Mouse (Mus musculus) erythroblast, embryonic 14.5 days (primary cell): ENCODE results near the gene Ctnnb1. TPM values are rescaled to one million over a fixed set of nuclear protein-coding genes. Genes with fewer than 3 reads are reported as not detected.

Source experiments
- H3K27me3 ChIP-seq: 2 replicates; pipeline ENCODE4 v1.6.1; 2012; ENCODE audit warnings: inconsistent platforms; ENCODE audit not compliant: control insufficient read depth
- H3K36me3 ChIP-seq: 2 replicates; pipeline ENCODE4 v1.6.1; 2012; ENCODE audit warnings: mild to moderate bottlenecking, inconsistent platforms; ENCODE audit not compliant: control insufficient read depth
- H3K4me1 ChIP-seq: 2 replicates; pipeline ENCODE4 v1.6.1; 2012; ENCODE audit warnings: inconsistent platforms; ENCODE audit not compliant: control insufficient read depth
- H3K4me3 ChIP-seq: replicated peaks from 2 replicates; pipeline ENCODE3; 2012; ENCODE audit warnings: moderate library complexity, mild to moderate bottlenecking, inconsistent platforms
- H3K9me3 ChIP-seq: 2 replicates; pipeline ENCODE4 v1.6.1; 2012; ENCODE audit warnings: low read length, inconsistent platforms, mixed read lengths; ENCODE audit not compliant: control insufficient read depth
- GATA1 ChIP-seq: IDR thresholded peaks from 2 replicates; pipeline ENCODE4 v1.6.1; 2012; ENCODE audit warnings: low read length, inconsistent platforms, mixed read lengths
- TAL1 ChIP-seq: IDR thresholded peaks from 3 replicates; pipeline ENCODE4 v1.6.1; 2012; ENCODE audit warnings: low read length, inconsistent platforms, mixed read lengths
- polyA plus RNA-seq: library from polyadenylated mRNA; stranded (reverse); fragments of >175 nt; gene quantifications from 2 replicates; pipeline ENCODE4 v1.2.3, GENCODE M21; 2012

Gene Ctnnb1
- polyA plus RNA-seq, 1 experiment: 0.87 TPM

DNA sequence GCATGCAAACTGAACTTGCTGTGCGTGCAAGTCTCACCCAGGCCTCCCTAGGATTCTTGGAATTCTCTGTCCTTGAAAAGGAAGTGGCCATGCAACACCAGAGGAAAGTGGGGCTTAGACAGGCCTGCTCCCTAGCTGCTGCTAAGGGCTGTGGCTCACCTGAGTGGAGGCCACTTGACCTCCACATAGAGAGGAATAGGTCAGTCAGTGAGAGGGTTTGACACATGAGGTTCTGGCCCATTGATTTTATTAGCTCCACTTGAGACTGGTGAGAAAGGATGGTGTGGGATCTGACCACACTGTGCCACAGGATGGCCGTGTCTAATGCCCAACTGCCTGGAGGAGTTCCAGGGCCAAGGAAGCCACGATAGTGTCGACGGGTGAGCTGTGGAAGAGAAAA, 35.2 kb downstream of the Ctnnb1 start:
- TF ChIP-seq TAL1 (no peak), GATA1 (no peak)
- no peaks in the 10 kb centered on the region for H3K9me3 ChIP-seq
- no peak overlapping the region for H3K4me3 ChIP-seq
- H3K4me1 ChIP-seq: peaks cover 26% of the 10 kb centered on the region
- peaks cover 97% of the 10 kb centered on the region for H3K36me3 ChIP-seq
- no peaks in the 10 kb centered on the region for H3K27me3 ChIP-seq

DNA sequence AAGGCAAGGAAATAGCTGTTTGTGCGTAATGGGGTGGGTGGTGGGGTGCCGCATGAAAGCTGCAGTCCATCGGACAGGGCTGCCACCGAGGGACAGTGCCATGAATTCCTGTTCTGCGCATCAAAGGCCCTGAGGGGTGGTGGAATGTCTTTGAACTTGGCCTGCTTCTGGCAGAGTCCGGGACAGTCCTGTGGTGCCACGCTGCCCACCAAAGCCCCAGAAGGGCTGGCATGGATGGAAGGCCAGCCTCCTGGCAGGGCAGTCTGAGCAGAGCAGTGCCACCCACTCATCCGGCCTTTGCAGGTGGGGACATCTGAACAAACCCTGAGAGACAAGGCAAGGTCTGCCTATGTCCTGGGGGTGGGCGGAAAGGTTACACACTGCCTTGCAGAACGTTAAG, 36.0 kb downstream of the Ctnnb1 start:
- no peak overlapping the region for H3K4me3 ChIP-seq
- peaks cover 91% of the 10 kb centered on the region for H3K36me3 ChIP-seq
- no peaks in the 10 kb centered on the region for H3K9me3 ChIP-seq
- H3K27me3 ChIP-seq: no peaks in the 10 kb centered on the region
- TF ChIP-seq GATA1 (no peak), TAL1 (no peak)
- H3K4me1 ChIP-seq: peaks cover 23% of the 10 kb centered on the region

DNA sequence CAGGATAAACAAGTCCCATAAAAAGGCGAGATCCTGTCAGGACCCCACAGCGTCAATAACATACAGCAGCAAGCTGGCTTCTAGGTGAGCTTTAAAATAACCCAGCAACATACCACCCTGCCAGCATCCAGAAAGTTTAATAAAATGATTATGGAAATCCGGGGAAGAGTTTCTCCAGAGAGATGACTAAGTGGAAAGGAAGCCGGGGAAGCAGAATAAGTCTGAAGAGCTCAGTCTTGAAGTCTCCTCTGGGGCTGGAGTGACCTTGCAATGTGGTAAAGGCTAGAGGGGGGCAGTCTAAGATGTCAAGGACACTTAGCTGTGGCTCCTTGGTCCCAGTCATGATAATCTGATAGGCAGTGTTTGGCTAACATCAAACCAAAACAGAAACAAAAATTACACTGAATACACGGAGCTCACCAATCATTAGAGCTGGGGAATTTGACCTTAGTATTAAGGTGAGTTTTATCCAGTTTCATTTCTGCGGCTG, 44.1 kb downstream of the Ctnnb1 start:
- H3K27me3 ChIP-seq: no peaks in the 10 kb centered on the region
- H3K36me3 ChIP-seq: peaks cover 13% of the 10 kb centered on the region
- H3K4me3 ChIP-seq: no peak overlapping the region
- no peaks in the 10 kb centered on the region for H3K9me3 ChIP-seq
- no peaks in the 10 kb centered on the region for H3K4me1 ChIP-seq
- TF ChIP-seq TAL1: no peak
- no peak for TF ChIP-seq GATA1

DNA sequence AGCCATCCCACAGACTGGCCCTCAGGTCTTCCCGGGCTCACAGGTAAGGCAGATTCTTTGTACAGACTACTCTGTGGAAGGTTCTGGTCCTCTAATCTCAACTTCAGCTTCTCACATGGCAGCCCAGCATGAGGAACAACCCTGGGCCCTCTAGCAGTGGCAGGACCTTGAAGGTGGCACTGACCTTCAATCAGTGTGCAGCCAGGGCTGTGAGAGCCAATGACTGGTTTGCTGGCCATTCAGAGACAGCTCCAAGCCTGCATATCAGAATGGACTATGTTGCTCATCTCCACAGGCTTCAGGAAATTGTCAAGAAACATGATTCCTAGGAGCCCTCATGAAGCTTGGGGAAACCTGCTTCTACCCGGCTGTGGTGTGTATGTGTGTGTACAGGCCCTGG, 45.2 kb downstream of the Ctnnb1 start:
- H3K27me3 ChIP-seq: no peaks in the 10 kb centered on the region
- TF ChIP-seq GATA1: no peak
- TF ChIP-seq TAL1: no peak
- H3K4me1 ChIP-seq: no peaks in the 10 kb centered on the region
- peaks cover 2% of the 10 kb centered on the region for H3K36me3 ChIP-seq
- no peaks in the 10 kb centered on the region for H3K9me3 ChIP-seq
- no peak overlapping the region for H3K4me3 ChIP-seq

DNA sequence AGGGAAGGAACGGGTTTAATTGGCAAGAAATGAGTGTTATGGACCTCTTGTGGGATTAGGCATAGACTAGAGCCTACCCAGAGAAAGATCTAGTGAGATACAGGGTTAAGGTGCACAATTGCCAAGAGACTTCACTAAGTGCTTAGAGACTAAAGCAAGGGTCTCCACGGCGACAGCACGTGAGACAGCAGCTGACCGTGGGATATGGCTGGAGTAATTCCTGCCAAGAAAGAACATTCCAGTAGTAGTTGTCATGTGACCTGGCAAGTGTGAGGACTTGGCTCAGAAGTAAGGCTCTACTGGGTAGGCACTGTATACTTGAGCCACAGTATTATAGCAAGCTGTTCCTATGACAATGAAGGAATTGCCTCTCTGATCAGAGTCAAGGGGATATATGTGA, 47.1 kb downstream of the Ctnnb1 start:
- Histone ChIP-seq H3K27me3 (no peaks in the 10 kb centered on the region), H3K4me1 (no peaks in the 10 kb centered on the region), H3K4me3 (no peak overlapping the region), H3K9me3 (no peaks in the 10 kb centered on the region), H3K36me3 (no peaks in the 10 kb centered on the region)
- TF ChIP-seq TAL1 (no peak), GATA1 (no peak)

DNA sequence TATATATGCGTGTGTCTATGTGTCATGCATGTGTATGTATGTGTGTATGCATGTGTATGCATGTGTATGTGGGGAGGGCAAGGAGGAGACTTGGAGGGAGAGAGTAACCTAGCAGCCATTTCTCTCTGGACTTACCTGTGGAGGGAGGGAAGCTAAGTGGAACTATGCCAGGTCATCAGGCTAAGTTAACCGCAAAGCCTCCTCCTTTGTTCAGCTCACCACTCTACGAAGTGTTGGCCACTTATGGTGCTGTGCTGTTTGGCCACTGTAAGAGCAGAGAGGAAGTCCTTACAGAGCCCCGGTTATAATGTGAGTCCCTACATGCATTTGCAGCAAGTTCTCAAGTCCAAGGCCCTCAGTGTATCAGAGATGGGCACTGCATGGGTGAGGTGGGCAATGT, 47.8 kb downstream of the Ctnnb1 start:
- Histone ChIP-seq H3K4me3 (no peak overlapping the region), H3K4me1 (no peaks in the 10 kb centered on the region), H3K9me3 (no peaks in the 10 kb centered on the region), H3K27me3 (no peaks in the 10 kb centered on the region), H3K36me3 (no peaks in the 10 kb centered on the region)
- TF ChIP-seq TAL1 (no peak), GATA1 (no peak)

DNA sequence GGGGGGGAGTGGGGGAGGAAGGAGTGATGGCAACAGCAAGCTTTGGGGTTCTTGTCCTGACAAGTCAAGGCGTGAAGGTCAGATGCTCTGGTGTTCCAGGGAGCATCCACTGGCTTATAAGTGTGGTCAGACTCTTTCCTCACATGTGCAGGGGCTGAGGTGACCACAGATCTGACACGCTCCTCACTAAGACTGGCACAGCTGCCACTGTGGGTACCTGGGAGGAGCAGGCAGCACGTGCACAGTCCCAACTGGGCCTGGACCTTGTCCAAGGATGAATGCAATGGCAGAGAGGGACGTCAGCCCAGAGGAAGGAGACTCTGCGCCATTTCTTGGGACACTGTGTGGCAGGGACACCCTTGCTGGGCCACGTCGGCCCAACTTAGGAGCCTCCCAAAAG, 52.8 kb downstream of the Ctnnb1 start:
- Histone ChIP-seq H3K4me3 (no peak overlapping the region), H3K27me3 (no peaks in the 10 kb centered on the region), H3K4me1 (peaks cover 16% of the 10 kb centered on the region), H3K36me3 (no peaks in the 10 kb centered on the region), H3K9me3 (no peaks in the 10 kb centered on the region)
- TF ChIP-seq GATA1: no peak
- no peak for TF ChIP-seq TAL1

DNA sequence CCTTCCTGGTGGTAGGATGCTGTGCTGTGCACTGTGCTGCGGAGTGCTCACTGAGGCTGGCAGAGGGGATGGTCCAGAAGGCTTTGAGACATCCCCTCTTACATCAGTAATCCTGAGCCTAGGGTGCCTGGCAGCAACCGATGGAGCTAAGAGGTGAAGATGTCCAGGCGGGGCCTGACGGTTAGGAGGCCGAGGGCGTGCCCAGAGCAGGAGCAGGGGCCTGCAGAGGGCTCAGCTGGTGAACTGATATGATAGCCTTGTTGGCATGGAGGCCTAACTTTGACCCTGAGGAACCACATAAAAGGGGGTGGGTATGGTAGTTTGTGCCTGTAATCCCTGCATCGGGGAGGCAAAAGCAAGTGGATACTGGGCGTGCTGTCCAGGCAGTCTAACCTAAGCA, 54.8 kb downstream of the Ctnnb1 start:
- H3K4me3 ChIP-seq: no peak overlapping the region
- H3K27me3 ChIP-seq: no peaks in the 10 kb centered on the region
- TF ChIP-seq TAL1 (no peak), GATA1 (no peak)
- H3K4me1 ChIP-seq: peaks cover 16% of the 10 kb centered on the region
- no peaks in the 10 kb centered on the region for H3K9me3 ChIP-seq
- no peaks in the 10 kb centered on the region for H3K36me3 ChIP-seq

DNA sequence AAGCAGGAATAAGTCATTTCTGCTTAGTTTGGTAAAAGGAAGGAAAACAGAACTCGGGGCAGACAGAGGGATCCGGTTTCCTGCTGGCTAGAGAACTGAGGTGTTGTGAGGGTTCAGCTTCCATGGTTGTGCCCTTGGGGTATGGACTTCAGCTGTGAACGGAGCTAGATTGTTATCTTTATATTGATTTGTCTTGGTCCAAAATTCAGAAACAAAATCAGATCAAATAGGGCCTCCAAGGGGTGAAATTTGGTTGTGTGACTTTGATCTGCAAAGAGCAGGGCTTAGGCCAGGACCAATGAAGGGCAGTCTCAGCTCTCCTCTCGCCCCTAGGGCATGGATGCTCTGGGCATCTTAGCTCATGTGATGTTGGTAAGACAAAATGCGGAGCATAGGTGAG, 55.5 kb downstream of the Ctnnb1 start:
- Histone ChIP-seq H3K4me3 (no peak overlapping the region), H3K36me3 (no peaks in the 10 kb centered on the region), H3K27me3 (no peaks in the 10 kb centered on the region), H3K9me3 (no peaks in the 10 kb centered on the region), H3K4me1 (peaks cover 16% of the 10 kb centered on the region)
- no peak for TF ChIP-seq TAL1
- no peak for TF ChIP-seq GATA1

DNA sequence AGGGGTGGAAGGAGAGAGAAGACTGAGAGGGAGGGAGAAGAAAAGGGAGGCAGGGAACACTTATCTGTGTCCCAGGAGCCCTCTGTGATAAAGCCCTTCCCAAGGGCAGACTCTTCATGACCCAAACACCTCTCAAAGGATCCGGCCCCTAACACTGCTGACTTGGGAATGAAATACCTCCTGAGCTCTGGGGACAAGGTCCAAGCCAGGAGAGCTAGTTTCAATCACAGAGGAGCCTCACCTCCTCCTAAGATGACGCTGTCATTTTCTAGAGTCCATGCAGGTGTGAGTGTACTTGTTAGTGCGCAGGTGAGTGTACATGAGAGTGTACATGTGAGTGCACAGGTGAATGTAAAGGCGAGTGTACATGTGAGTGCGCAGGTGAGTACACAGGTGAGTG, 56.0 kb downstream of the Ctnnb1 start:
- H3K27me3 ChIP-seq: no peaks in the 10 kb centered on the region
- H3K9me3 ChIP-seq: no peaks in the 10 kb centered on the region
- no peak overlapping the region for H3K4me3 ChIP-seq
- H3K4me1 ChIP-seq: peaks cover 16% of the 10 kb centered on the region
- TF ChIP-seq GATA1 (no peak), TAL1 (no peak)
- H3K36me3 ChIP-seq: no peaks in the 10 kb centered on the region
